Comparison of ENCODE assay signal across 14 mouse cellular contexts in genomic region chr5:9064217-9064616, GRCm38 (mm10).
"Had no signal": no experiment of that assay in that cellular context is flagged by ENCODE, and none has a peak within 500 bp of the region (broad histone marks: within the 10 kb centered on the region; RNA-seq: fewer than 3 reads in every experiment).

No protein-coding gene starts in this region.

- ATAC-seq: midbrain, embryonic 13.5 days; midbrain, embryonic 15.5 days had no signal

- H3K9me3 ChIP-seq: megakaryocyte, embryonic 14.5 days; midbrain, embryonic 13.5 days; midbrain, embryonic 15.5 days; neural tube, embryonic 12.5 days had no signal

- H3K4me1 ChIP-seq: megakaryocyte, embryonic 14.5 days; midbrain, embryonic 13.5 days; midbrain, embryonic 15.5 days; neural tube, embryonic 12.5 days had no signal

- H3K9ac ChIP-seq: lung, embryonic 14.5 days; midbrain, embryonic 13.5 days; midbrain, embryonic 15.5 days; neural tube, embryonic 12.5 days had no signal

- H3K27me3 ChIP-seq: megakaryocyte, embryonic 14.5 days; midbrain, embryonic 13.5 days; midbrain, embryonic 15.5 days; neural tube, embryonic 12.5 days had no signal

- H3K27ac ChIP-seq: macrophage; midbrain, embryonic 13.5 days; midbrain, embryonic 15.5 days; neural tube, embryonic 12.5 days had no signal

- DNase-seq: lung, adult 18-20 months; lung, embryonic 14.5 days; lung, postnatal 14 days; lung, postnatal 36 days; right cerebral cortex, postnatal 14 days; thymus, adult 18-20 months; thymus, postnatal 14 days; thymus, postnatal 36 days had no signal

- H3K36me3 ChIP-seq: midbrain, embryonic 13.5 days; midbrain, embryonic 15.5 days; neural tube, embryonic 12.5 days had no signal

- H3K4me3 ChIP-seq: megakaryocyte, embryonic 14.5 days; midbrain, embryonic 13.5 days; midbrain, embryonic 15.5 days; neural tube, embryonic 12.5 days had no signal

- H3K4me2 ChIP-seq: lung, embryonic 14.5 days; midbrain, embryonic 11.5 days; midbrain, embryonic 13.5 days; midbrain, embryonic 15.5 days; neural tube, embryonic 12.5 days had no signal
